Mouse (Mus musculus) lung, embryonic 16.5 days (tissue): ENCODE measurements around the gene Grpr. TPM values are rescaled to one million over a fixed set of nuclear protein-coding genes. Genes with fewer than 3 reads are reported as not detected.

Source experiments
- ATAC-seq: fragments of 200-750 bp; cut with Nextera tagmentation; 2 replicates; pipeline ENCODE4 v1.8.0; 2017; ENCODE audit warnings: low read depth, mild to moderate bottlenecking, moderate library complexity
- H3K27ac ChIP-seq: fragments of 300-500 bp; sonication (generic); 2 replicates; pipeline ENCODE4 v1.5.1; 2014; ENCODE audit warnings: mild to moderate bottlenecking, control low read depth, low read length
- H3K27me3 ChIP-seq: fragments of 300-500 bp; sonication (generic); 2 replicates; pipeline ENCODE4 v1.6.1; 2014; ENCODE audit warnings: low read depth, low read length, mixed read lengths; ENCODE audit not compliant: control insufficient read depth, insufficient read depth
- H3K36me3 ChIP-seq: fragments of 300-500 bp; sonication (generic); 2 replicates; pipeline ENCODE4 v1.6.1; 2014; ENCODE audit warnings: low read length; ENCODE audit not compliant: control insufficient read depth, insufficient read depth
- H3K4me1 ChIP-seq: fragments of 300-500 bp; sonication (generic); replicated peaks from 2 replicates; pipeline ENCODE4 v1.6.1; 2014; ENCODE audit warnings: low read length, mixed read lengths; ENCODE audit not compliant: control insufficient read depth, insufficient read depth
- H3K4me2 ChIP-seq: fragments of 300-500 bp; sonication (generic); 2 replicates; pipeline ENCODE4 v1.6.1; 2014; ENCODE audit warnings: low read depth, low read length, control low read depth
- H3K4me3 ChIP-seq: fragments of 300-500 bp; sonication (generic); 2 replicates; pipeline ENCODE4 v1.5.1; 2014; ENCODE audit warnings: mild to moderate bottlenecking, low read length, control low read depth
- H3K9ac ChIP-seq: fragments of 300-500 bp; sonication (generic); 2 replicates; pipeline ENCODE4 v1.6.1; 2014; ENCODE audit warnings: low read length, control low read depth
- H3K9me3 ChIP-seq: fragments of 300-500 bp; sonication (generic); 2 replicates; pipeline ENCODE4 v1.6.1; 2016; ENCODE audit warnings: low read length; ENCODE audit not compliant: control insufficient read depth
- WGBS: fragments of 180-500 bp; shearing (Covaris S2); extraction: QIAGEN DNeasy Blood & Tissue Kit; methylation state at CpG from one replicate; pipeline ENCODE4 v1.1.7; 2014; 5-methylcytosine and 5-hydroxymethylcytosine counted together
- polyA plus RNA-seq: library from polyadenylated mRNA; unstranded; fragments of >200 nt; fragmentation: Nextera tagmentation; extraction: Ambion mirVana; gene quantifications from 2 replicates; pipeline ENCODE4 v1.2.1, GENCODE M21; 2015

Gene Grpr
- polyA plus RNA-seq, result 0.39 and 0.53 TPM in 2 replicates

- Histone ChIP-seq H3K9me3 (no peaks in the 10 kb centered on the region), H3K4me2 (no peak within 1 kb of the TSS), H3K9ac (no peak within 1 kb of the TSS), H3K27ac (no peak within 1 kb of the TSS), H3K36me3 (no peaks in the 10 kb centered on the region), H3K4me1 (no peaks in the 10 kb centered on the region), H3K4me3 (no peak within 1 kb of the TSS), H3K27me3 (no peaks in the 10 kb centered on the region; the same call in 1 of the 2 replicates)
- ATAC-seq, result peak; percentile 94
- 19% methylated on average over 7 of the region's 7 CpGs for WGBS
Observed at GRCm38 (mm10) chrX:163549666-163550065, at the start of gene Grpr. Grpr (minus strand) TSS chrX:163549677.

GRCm38 (mm10) chrX:163560521-163560920 lies 11.0 kb upstream of the Grpr start:
- Histone ChIP-seq H3K4me1 (no peaks in the 10 kb centered on the region), H3K4me2 (no peak overlapping the region), H3K9ac (no peak overlapping the region), H3K4me3 (no peak overlapping the region), H3K27me3 (no peaks in the 10 kb centered on the region; the same call in 1 of the 2 replicates), H3K36me3 (no peaks in the 10 kb centered on the region), H3K27ac (no peak overlapping the region), H3K9me3 (no peaks in the 10 kb centered on the region)
- peak; percentile 34; the same call in 1 of the 2 replicates for ATAC-seq
- WGBS, result 46% methylated on average over 3 of the region's 3 CpGs

GRCm38 (mm10) chrX:163547042-163547441 lies 2.4 kb downstream of the Grpr start:
- ATAC-seq, result no peak
- H3K4me2 ChIP-seq, result no peak overlapping the region
- no peak overlapping the region for H3K9ac ChIP-seq
- no peaks in the 10 kb centered on the region for H3K36me3 ChIP-seq
- 54% methylated on average over 5 of the region's 5 CpGs for WGBS
- no peaks in the 10 kb centered on the region; the same call in 1 of the 2 replicates for H3K27me3 ChIP-seq
- H3K4me3 ChIP-seq, result no peak overlapping the region
- H3K4me1 ChIP-seq, result no peaks in the 10 kb centered on the region
- H3K9me3 ChIP-seq, result no peaks in the 10 kb centered on the region
- H3K27ac ChIP-seq, result no peak overlapping the region

- ATAC-seq, result peak; percentile 73
- no peaks in the 10 kb centered on the region for H3K4me1 ChIP-seq
- H3K9me3 ChIP-seq, result no peaks in the 10 kb centered on the region
- H3K4me2 ChIP-seq, result no peak overlapping the region
- H3K27me3 ChIP-seq, result no peaks in the 10 kb centered on the region
- no peak overlapping the region for H3K4me3 ChIP-seq
- H3K36me3 ChIP-seq, result no peaks in the 10 kb centered on the region
- 42% methylated on average over 2 of the region's 2 CpGs for whole genome bisulfite sequencing
- H3K27ac ChIP-seq, result no peak overlapping the region
- H3K9ac ChIP-seq, result no peak overlapping the region
Observed at GRCm38 (mm10) chrX:163532836-163533235, 16.6 kb downstream of the Grpr start.

GRCm38 (mm10) chrX:163518963-163519541 lies 30.4 kb downstream of the Grpr start:
- Histone ChIP-seq H3K36me3 (no peaks in the 10 kb centered on the region), H3K9ac (no peak overlapping the region), H3K4me3 (no peak overlapping the region), H3K9me3 (no peaks in the 10 kb centered on the region), H3K4me1 (no peaks in the 10 kb centered on the region), H3K27ac (no peak overlapping the region), H3K4me2 (no peak overlapping the region), H3K27me3 (no peaks in the 10 kb centered on the region)
- ATAC-seq, result no peak
- 37% methylated on average over 4 of the region's 4 CpGs for WGBS

GRCm38 (mm10) chrX:163511766-163512165 lies 37.7 kb downstream of the Grpr start:
- no peaks in the 10 kb centered on the region for H3K4me1 ChIP-seq
- H3K9me3 ChIP-seq, result no peaks in the 10 kb centered on the region
- WGBS, result 32% methylated on average over 2 of the region's 2 CpGs
- H3K27me3 ChIP-seq, result peaks cover 6% of the 10 kb centered on the region; the same call in 1 of the 2 replicates
- H3K36me3 ChIP-seq, result no peaks in the 10 kb centered on the region
- no peak for ATAC-seq
- H3K4me3 ChIP-seq, result no peak overlapping the region
- no peak overlapping the region for H3K27ac ChIP-seq
- no peak overlapping the region for H3K4me2 ChIP-seq
- no peak overlapping the region for H3K9ac ChIP-seq

- no peak overlapping the region for H3K4me2 ChIP-seq
- no peaks in the 10 kb centered on the region; the same call in 1 of the 2 replicates for H3K9me3 ChIP-seq
- H3K27me3 ChIP-seq, result no peaks in the 10 kb centered on the region
- H3K9ac ChIP-seq, result no peak overlapping the region
- no peak overlapping the region for H3K4me3 ChIP-seq
- H3K4me1 ChIP-seq, result no peaks in the 10 kb centered on the region
- 69% methylated on average over 3 of the region's 3 CpGs for WGBS
- H3K27ac ChIP-seq, result no peak overlapping the region
- no peaks in the 10 kb centered on the region for H3K36me3 ChIP-seq
- no peak for ATAC-seq
Observed at GRCm38 (mm10) chrX:163502088-163502487, 47.4 kb downstream of the Grpr start.

Other genes with a start within 250 kb of the Grpr start
- gene Rnf138rt1, start 211.7 kb upstream of the Grpr start, polyA plus RNA-seq, result 0.13 and 0.18 TPM in 2 replicates